Mouse (Mus musculus) heart, adult 2 months (tissue): Measurements from ENCODE around the gene Gm17359. TPM values are rescaled to one million over a fixed set of nuclear protein-coding genes. Genes with fewer than 3 reads are reported as not detected.

ENCODE experiments used
- DNase-seq, 2 experiments: peaks; one replicate each; pipeline ENCODE4 v3.0.0; 2021
- H3K27ac ChIP-seq: fragments of 200-600 bp; 2 replicates; pipeline ENCODE4 v1.8.1; 2022
- H3K27me3 ChIP-seq: fragments of 200-500 bp; 2 replicates; pipeline ENCODE4 v1.6.1; 2012; ENCODE audit warnings: mild to moderate bottlenecking, low read length, inconsistent platforms, mixed read lengths; ENCODE audit not compliant: control insufficient read depth, insufficient read depth
- H3K36me3 ChIP-seq: fragments of 200-500 bp; 2 replicates; pipeline ENCODE4 v1.6.1; 2012; ENCODE audit warnings: low read length, inconsistent platforms; ENCODE audit not compliant: control insufficient read depth, insufficient read depth
- H3K4me1 ChIP-seq: fragments of 200-500 bp; 2 replicates; pipeline ENCODE4 v1.6.1; 2011; ENCODE audit warnings: low read length; ENCODE audit not compliant: control insufficient read depth, insufficient read depth
- H3K4me3 ChIP-seq: fragments of 200-600 bp; 2 replicates; pipeline ENCODE4 v1.8.1; 2022
- H3K79me2 ChIP-seq: fragments of 200-500 bp; replicated peaks from 2 replicates; pipeline ENCODE4 v1.6.1; 2012; ENCODE audit warnings: mild to moderate bottlenecking, inconsistent platforms, low read length, moderate library complexity, mixed read lengths; ENCODE audit not compliant: control insufficient read depth, insufficient read depth
- H3K9ac ChIP-seq: fragments of 200-500 bp; 2 replicates; pipeline ENCODE4 v1.6.1; 2012; ENCODE audit warnings: low read depth, mild to moderate bottlenecking, control low read depth, inconsistent platforms, low read length, mixed read lengths
- CTCF ChIP-seq: fragments of 200-600 bp; IDR thresholded peaks from 2 replicates; pipeline ENCODE4 v1.8.1; 2022; ENCODE audit warnings: antibody characterized with exemption, mild to moderate bottlenecking, moderate library complexity
- EP300 ChIP-seq: fragments of 200-500 bp; IDR thresholded peaks from 2 replicates; pipeline ENCODE4 v1.6.1; 2011; ENCODE audit warnings: low read depth, low read length, control low read depth; ENCODE audit not compliant: insufficient read depth
- POLR2A ChIP-seq: fragments of 200-500 bp; IDR thresholded peaks from 2 replicates; pipeline ENCODE4 v1.6.1; 2011; ENCODE audit warnings: mild to moderate bottlenecking, low read depth, low read length, control low read depth; ENCODE audit not compliant: insufficient read depth
- WGBS: fragments of 180-500 bp; shearing (Covaris S2); methylation state at CpG from one replicate; pipeline ENCODE4 v1.1.7; 2018; 5-methylcytosine and 5-hydroxymethylcytosine counted together
- intact Hi-C: fragments of 180-260 bp; cut with DNase I; formaldehyde crosslinking; loops from one replicate; pipeline ENCODE4 v1.15.1; 2025
- polyA plus RNA-seq: library from polyadenylated mRNA; depleted of rRNA; stranded (reverse); fragments of >200 nt; gene quantifications from 2 replicates; pipeline ENCODE4 v1.2.3, GENCODE M21; 2012
- total RNA-seq, 2 experiments: library from RNA; stranded (reverse); gene quantifications; 2 replicates each; pipeline ENCODE4 v1.2.3; 2021

Gene Gm17359
- total and polyA plus RNA-seq, 3 experiments = 0.14 TPM; not detected in 2

DNA sequence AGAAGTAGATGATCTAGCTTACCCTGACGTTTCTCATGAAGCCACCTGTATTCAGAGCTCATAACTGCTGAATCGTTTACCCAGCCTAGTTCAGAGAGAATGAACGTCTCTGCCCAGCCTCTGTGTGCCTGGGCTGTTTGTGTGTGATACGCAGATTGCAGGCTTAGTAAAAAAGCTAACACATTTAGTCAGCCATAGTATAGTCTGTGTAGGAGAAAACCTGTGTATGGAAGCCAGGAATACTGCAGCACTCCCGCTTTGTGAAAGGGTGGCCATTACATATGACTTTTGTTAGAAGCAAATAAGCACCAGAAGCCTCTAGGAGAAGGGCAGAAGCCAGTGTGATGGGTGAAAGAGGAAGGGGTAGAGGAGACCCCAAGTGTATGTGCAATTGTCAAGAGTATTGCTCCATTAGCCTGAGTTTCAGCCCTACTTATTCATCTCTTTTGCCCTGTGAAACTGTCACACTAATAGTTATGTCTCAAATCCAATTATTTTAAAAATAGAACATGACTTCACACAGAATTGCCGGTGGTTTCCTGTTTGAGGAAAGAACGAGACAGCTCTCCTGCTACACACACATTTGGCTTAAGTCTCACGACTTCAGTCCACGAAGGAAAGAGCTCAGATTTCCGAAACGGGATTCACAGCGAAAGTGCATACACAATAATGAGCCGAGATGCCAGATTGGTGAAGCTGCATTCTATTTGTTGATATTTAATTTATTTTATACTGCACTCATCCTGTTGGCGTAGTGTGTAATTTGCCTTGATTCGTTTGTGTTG lies 24.0 kb downstream of the Gm17359 start:
- TF ChIP-seq POLR2A (0 out of 2 replicates have a peak, but pooled peaks have one; percentile 21), CTCF (no peak)
- H3K9ac ChIP-seq = peak overlapping the region; percentile 47; the same call in 1 of the 2 replicates
- WGBS = 26% methylated on average over 15 of the region's 15 CpGs
- H3K4me1 ChIP-seq = peaks cover 3% of the 10 kb centered on the region
- H3K27ac ChIP-seq = peak overlapping the region; percentile 63
- H3K79me2 ChIP-seq = no peaks in the 10 kb centered on the region
- DNase-seq = peak in 1 of 2 experiments; percentile 11
- no peaks in the 10 kb centered on the region for H3K27me3 ChIP-seq
- 0 out of 2 replicates have a peak overlapping the region, but pooled peaks have one; percentile 5 for H3K4me3 ChIP-seq
- intact Hi-C loops = no loop called here
- no peaks in the 10 kb centered on the region for H3K36me3 ChIP-seq

DNA sequence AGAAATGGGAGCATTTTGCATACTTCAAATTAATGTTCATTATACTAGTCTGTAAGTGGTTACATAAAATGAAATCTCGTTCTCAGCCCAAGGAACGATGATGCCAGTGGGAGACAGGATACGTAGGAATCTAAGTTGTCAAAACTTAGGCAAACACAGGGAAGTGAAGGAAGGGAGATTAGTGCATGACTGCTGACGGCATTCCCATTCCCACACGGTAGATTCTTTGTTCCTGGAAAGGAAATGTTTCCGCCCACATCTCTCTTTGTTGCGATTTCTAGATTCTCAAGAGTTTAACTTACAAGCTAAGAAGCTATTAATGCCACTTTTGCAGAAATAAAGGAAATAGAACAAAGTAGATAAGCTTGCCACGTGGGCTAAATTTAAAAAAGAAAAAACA lies 29.6 kb downstream of the Gm17359 start:
- no peak overlapping the region for H3K4me3 ChIP-seq

DNA sequence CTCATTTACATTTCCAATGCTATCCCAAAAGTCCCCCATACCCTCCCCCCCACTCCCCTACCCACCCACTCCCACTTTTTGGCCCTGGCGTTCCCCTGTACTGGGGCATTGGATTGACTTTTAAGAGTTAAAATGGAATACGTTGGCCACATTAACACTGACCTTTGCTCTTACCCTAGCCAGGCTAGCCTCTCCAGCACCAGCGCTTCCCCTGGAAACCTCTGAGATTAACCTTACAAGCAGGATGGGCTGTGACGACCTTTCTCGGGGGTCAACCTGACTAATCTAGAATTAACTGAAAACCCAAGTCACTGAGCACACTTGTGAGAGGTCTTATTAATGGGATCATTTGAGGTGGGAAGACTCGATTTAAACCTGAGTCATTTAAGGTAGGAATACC lies 31.8 kb downstream of the Gm17359 start:
- WGBS = 81% methylated on average over 6 of the region's 6 CpGs
- Histone ChIP-seq H3K27me3 (no peaks in the 10 kb centered on the region), H3K36me3 (no peaks in the 10 kb centered on the region), H3K27ac (no peak overlapping the region), H3K9ac (no peak overlapping the region), H3K4me1 (no peaks in the 10 kb centered on the region; the same call in 1 of the 2 replicates), H3K4me3 (no peak overlapping the region), H3K79me2 (no peaks in the 10 kb centered on the region)
- DNase-seq = no peak
- TF ChIP-seq POLR2A (no peak), CTCF (no peak), EP300 (no peak)
- intact Hi-C loops = loop anchor here (5.0 kb wide), 1 partner anchor 146 kb away; no protein-coding TSS in a partner anchor

More for the DNA sequence above, 29.6 kb downstream of the Gm17359 start:
- no peak overlapping the region; the same call in 1 of the 2 replicates for H3K27ac ChIP-seq
- no peaks in the 10 kb centered on the region for H3K79me2 ChIP-seq
- WGBS = 34% methylated on average over 8 of the region's 8 CpGs
- no peaks in the 10 kb centered on the region for H3K27me3 ChIP-seq
- no peak overlapping the region for H3K9ac ChIP-seq
- TF ChIP-seq POLR2A (no peak), EP300 (no peak), CTCF (no peak)
- H3K36me3 ChIP-seq = no peaks in the 10 kb centered on the region
- intact Hi-C loops = loop anchor here (5.0 kb wide), 1 partner anchor 144 kb away; no protein-coding TSS in a partner anchor
- no peaks in the 10 kb centered on the region; the same call in none of the 2 replicates for H3K4me1 ChIP-seq
- no peak for DNase-seq

DNA sequence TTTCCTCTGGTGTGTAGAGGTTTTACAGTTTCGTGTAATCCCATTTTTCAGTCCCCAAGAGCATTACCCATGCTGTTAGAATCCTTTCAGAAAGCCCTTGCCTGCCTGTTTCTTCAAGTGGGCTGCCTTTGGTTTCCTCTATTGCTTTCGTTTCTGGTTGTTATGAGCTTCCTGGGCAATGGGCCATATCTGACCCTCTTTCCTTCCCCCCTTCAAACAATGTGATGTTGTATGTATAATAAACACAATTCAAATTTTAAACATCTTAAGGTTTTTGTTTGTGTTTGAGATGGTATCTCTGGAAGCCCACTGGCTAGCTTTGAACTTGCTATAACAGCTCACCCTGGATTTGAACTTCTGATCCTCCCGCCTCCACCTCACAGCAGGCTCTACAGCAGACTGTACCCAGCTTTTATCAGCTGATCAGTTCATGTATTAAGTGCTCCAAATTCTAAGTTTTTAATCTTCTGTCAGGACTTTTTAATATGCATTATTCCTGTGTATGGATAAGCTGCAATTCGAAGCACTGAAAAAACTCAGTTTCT lies 34.0 kb downstream of the Gm17359 start:
- no peaks in the 10 kb centered on the region for H3K36me3 ChIP-seq
- no peaks in the 10 kb centered on the region for H3K79me2 ChIP-seq
- intact Hi-C loops = no loop called here
- no peak overlapping the region for H3K27ac ChIP-seq
- no peaks in the 10 kb centered on the region; the same call in 1 of the 2 replicates for H3K4me1 ChIP-seq
- TF ChIP-seq CTCF (no peak), POLR2A (no peak), EP300 (no peak)
- H3K4me3 ChIP-seq = no peak overlapping the region
- H3K9ac ChIP-seq = no peak overlapping the region
- 61% methylated on average over 4 of the region's 4 CpGs for WGBS
- DNase-seq = no peak
- H3K27me3 ChIP-seq = no peaks in the 10 kb centered on the region

DNA sequence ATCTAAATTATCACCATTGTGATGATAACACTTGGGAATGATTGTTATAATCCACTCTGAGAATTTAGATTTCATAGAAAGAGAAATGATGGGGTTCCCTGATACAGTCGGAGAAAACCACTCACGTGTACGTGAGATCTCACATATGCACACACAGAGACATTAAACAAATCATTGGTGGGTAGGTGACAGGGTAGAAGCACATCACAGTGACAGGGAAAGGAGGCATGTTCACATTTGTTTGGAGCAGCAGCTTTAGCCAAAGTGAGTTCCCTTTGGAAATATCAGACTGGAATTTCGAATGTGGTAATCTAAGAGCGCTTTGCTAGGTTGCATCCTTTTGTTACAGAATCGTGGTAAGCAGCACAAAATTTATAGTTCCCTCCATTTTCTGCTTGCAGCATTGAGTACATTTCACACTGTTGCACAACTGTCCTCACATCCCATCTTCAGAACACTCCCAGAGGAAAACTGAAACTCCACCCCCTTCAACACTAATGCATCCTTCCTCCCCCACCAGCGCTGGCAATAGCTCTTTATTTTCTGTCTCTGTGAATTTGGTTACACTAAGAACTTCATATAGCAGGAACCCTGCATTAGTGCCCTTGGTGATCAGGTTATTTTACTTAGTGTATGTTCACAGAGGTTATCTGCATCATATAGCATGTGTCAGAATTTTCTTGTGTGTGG lies 35.2 kb downstream of the Gm17359 start:
- Histone ChIP-seq H3K9ac (no peak overlapping the region), H3K36me3 (no peaks in the 10 kb centered on the region), H3K4me3 (no peak overlapping the region), H3K79me2 (no peaks in the 10 kb centered on the region), H3K27ac (no peak overlapping the region), H3K4me1 (no peaks in the 10 kb centered on the region; the same call in 1 of the 2 replicates), H3K27me3 (no peaks in the 10 kb centered on the region)
- DNase-seq = no peak
- intact Hi-C loops = no loop called here
- TF ChIP-seq POLR2A (no peak), CTCF (no peak), EP300 (no peak)
- WGBS = 68% methylated on average over 7 of the region's 7 CpGs
